Mouse (Mus musculus): ENCODE data around the gene Spns2.

GRCm38 (mm10) chr11:72514967-72515366 lies 25.3 kb upstream of the Spns2 start:
- TF ChIP-seq EP300 (IDR thresholded peaks at IDR 0.05; ENCODE audit: low read length) (no peak), NELFE (IDR thresholded peaks at IDR 0.05; ENCODE audit: low read depth, low read length) (no peak), HCFC1 (IDR thresholded peaks at IDR 0.05; ENCODE audit: low read depth, low read length) (no peak), USF2 (conservative IDR thresholded peaks at IDR 0.05; ENCODE audit: low read depth, low read length) (no peak), POLR2A (IDR thresholded peaks at IDR 0.05; ENCODE audit: low read depth, low read length) (no peak), PAX5 (IDR thresholded peaks at IDR 0.05; ENCODE audit: low read length) (no peak), BHLHE40 (IDR thresholded peaks at IDR 0.05; ENCODE audit: low read depth, low read length) (no peak), USF1 (IDR thresholded peaks at IDR 0.05; ENCODE audit: low read depth, low read length) (no peak), NRF1 (IDR thresholded peaks at IDR 0.05; ENCODE audit: low read depth, low read length) (no peak), CTCF (conservative IDR thresholded peaks at IDR 0.05 in 1 of 2, IDR thresholded peaks at IDR 0.05 in 1 of 2; ENCODE audit: low read depth in 2 of 2, low read length in 2 of 2) (no peak)

All from CH12.LX (cell line).